Mouse (Mus musculus): ENCODE measurements at regions not wholly inside any gene's neighbourhood (a gene's known extent, or its start where the extent isn't known, plus 50 kb on each side); places are given as distances from the start of the nearest gene placed in this dataset.
"Not testable (repeated sequence)": the region's sequence is repeated elsewhere in the genome, so short reads cannot be mapped to it uniquely, and the experiment has no call there.

DNA sequence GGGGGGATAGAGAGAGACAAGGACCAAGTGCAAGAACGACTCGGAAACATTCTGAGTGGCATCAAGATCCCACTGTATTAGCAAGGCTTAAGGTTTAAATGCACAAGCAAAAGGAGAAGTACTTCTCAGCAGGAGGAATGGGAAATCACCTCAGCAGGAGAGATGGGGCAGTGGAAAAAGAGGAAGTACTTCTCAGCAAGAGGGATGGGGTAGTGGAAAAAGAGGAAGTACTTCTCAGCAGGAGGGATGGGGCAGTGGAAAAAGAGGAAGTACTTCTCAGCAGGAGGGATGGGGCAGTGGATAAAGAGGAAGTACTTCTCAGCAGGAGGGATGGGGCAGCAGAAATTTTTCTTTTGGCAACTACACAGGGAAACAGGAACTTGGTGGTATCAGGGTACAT, 340.8 kb upstream of the Tbl1xr1 start:
- not testable (repeated sequence) for TF ChIP-seq TCF3 (IDR thresholded peaks at IDR 0.05; ENCODE audit: insufficient read length, low read depth); TCF12 (IDR thresholded peaks at IDR 0.05; ENCODE audit: insufficient read depth, poor library complexity, severe bottlenecking)
